Mouse (Mus musculus) stomach, embryonic 15.5 days (tissue): Measurements from ENCODE around the gene Arhgap19. TPM values are rescaled to one million over a fixed set of nuclear protein-coding genes. Genes with fewer than 3 reads are reported as not detected.

ENCODE experiments used
- ATAC-seq: fragments of 200-750 bp; cut with Nextera tagmentation; 2 replicates; pipeline ENCODE4 v1.8.0; 2017; ENCODE audit warnings: low read depth, moderate number of reproducible peaks, moderate TSS enrichment; ENCODE audit not compliant: insufficient read depth, low FRiP score
- H3K27ac ChIP-seq: fragments of 300-500 bp; sonication (generic); 2 replicates; pipeline ENCODE4 v1.5.1; 2015; ENCODE audit warnings: mild to moderate bottlenecking, inconsistent platforms
- H3K27me3 ChIP-seq: fragments of 300-500 bp; sonication (generic); replicated peaks from 2 replicates; pipeline ENCODE4 v1.6.1; 2015; ENCODE audit warnings: inconsistent platforms
- H3K36me3 ChIP-seq: fragments of 300-500 bp; sonication (generic); 2 replicates; pipeline ENCODE4 v1.6.1; 2015; ENCODE audit warnings: inconsistent platforms
- H3K4me1 ChIP-seq: fragments of 300-500 bp; sonication (generic); 2 replicates; pipeline ENCODE4 v1.6.1; 2015; ENCODE audit warnings: inconsistent platforms
- H3K4me2 ChIP-seq: fragments of 300-500 bp; sonication (generic); 2 replicates; pipeline ENCODE4 v1.6.1; 2015; ENCODE audit warnings: mild to moderate bottlenecking, inconsistent platforms
- H3K4me3 ChIP-seq: fragments of 300-500 bp; sonication (generic); replicated peaks from 2 replicates; pipeline ENCODE4 v1.5.1; 2015; ENCODE audit warnings: inconsistent platforms
- H3K9ac ChIP-seq: fragments of 300-500 bp; sonication (generic); 2 replicates; pipeline ENCODE4 v1.6.1; 2015; ENCODE audit warnings: inconsistent platforms
- H3K9me3 ChIP-seq: fragments of 300-500 bp; sonication (generic); 2 replicates; pipeline ENCODE4 v1.6.1; 2016; ENCODE audit warnings: inconsistent platforms
- WGBS: fragments of 180-500 bp; shearing (Covaris S2); methylation state at CpG from one replicate; pipeline ENCODE4 v1.1.7; 2015; 5-methylcytosine and 5-hydroxymethylcytosine counted together
- polyA plus RNA-seq: library from polyadenylated mRNA; unstranded; fragments of >200 nt; fragmentation: Nextera tagmentation; extraction: Ambion mirVana; gene quantifications from 2 replicates; pipeline ENCODE4 v1.2.1, GENCODE M21; 2015

Arhgap19 gene
- polyA plus RNA-seq, 1 experiment from 2014 or later: 19.1 TPM

GRCm38 (mm10) chr19:41796148-41796760 is 5.6 kb downstream of the Arhgap19 start:
- H3K9me3 ChIP-seq: no peaks in the 10 kb centered on the region
- no peaks in the 10 kb centered on the region for H3K36me3 ChIP-seq
- 0 out of 2 replicates have a peak overlapping the region, but pooled peaks have one; percentile 6 for H3K27ac ChIP-seq
- H3K27me3 ChIP-seq: no peaks in the 10 kb centered on the region
- peaks cover 13% of the 10 kb centered on the region for H3K4me1 ChIP-seq
- H3K4me3 ChIP-seq: no peak overlapping the region
- no peak overlapping the region for H3K9ac ChIP-seq
- WGBS: 60% methylated on average over 3 of the region's 3 CpGs
- no peak for ATAC-seq
- H3K4me2 ChIP-seq: no peak overlapping the region

DNA sequence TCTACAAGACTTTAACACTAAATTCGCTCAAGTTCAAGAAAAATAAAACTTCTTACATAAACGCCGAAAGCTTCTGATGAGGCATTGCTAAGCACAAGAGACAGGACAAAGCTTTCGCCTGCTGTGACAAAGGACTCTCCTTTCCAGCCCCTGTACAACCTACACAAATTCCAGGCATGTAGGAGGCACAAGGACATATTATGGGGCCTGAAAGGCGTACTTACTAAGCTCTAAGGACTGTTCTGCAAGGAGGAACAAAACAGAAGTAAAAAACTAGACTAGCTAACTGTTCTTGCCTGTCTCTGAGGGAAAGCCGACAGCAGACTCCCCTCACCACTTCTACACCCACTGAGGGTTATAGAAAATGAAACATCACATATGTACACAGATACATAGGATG is 6.9 kb downstream of the Arhgap19 start:
- ATAC-seq: no peak
- Histone ChIP-seq H3K27ac (no peak overlapping the region), H3K36me3 (no peaks in the 10 kb centered on the region), H3K4me1 (peaks cover 3% of the 10 kb centered on the region; the same call in 1 of the 2 replicates), H3K9me3 (no peaks in the 10 kb centered on the region), H3K9ac (no peak overlapping the region), H3K27me3 (no peaks in the 10 kb centered on the region), H3K4me3 (no peak overlapping the region), H3K4me2 (no peak overlapping the region)
- WGBS: 71% methylated on average over 6 of the region's 6 CpGs

DNA sequence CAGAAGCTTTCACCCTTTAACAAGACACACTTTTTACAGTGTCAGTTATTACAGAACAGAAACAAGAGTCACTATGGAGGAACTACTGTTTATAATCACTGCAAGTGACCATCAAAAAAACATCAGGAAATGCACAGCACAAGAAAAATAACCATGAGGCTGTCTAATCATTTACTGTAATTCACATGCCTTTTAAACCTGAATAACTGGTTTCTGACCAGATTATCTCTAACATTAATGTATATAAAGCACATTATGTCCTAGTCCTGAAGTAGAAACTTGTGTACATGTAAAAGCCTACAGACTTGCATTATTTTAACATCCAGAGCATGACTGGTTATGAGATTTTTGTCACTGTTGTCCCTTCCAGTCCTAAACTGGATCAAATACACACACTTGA is 7.8 kb downstream of the Arhgap19 start:
- Histone ChIP-seq H3K36me3 (no peaks in the 10 kb centered on the region), H3K27me3 (no peaks in the 10 kb centered on the region), H3K27ac (peak overlapping the region; percentile 53; the same call in 1 of the 2 replicates), H3K9me3 (no peaks in the 10 kb centered on the region), H3K4me3 (no peak overlapping the region), H3K9ac (no peak overlapping the region), H3K4me2 (no peak overlapping the region), H3K4me1 (peaks cover 3% of the 10 kb centered on the region; the same call in 1 of the 2 replicates)
- ATAC-seq: no peak

GRCm38 (mm10) chr19:41792934-41793486 is 8.8 kb downstream of the Arhgap19 start:
- H3K27me3 ChIP-seq: no peaks in the 10 kb centered on the region
- H3K27ac ChIP-seq: no peak overlapping the region
- no peaks in the 10 kb centered on the region for H3K36me3 ChIP-seq
- H3K4me3 ChIP-seq: no peak overlapping the region
- peaks cover 3% of the 10 kb centered on the region; the same call in 1 of the 2 replicates for H3K4me1 ChIP-seq
- no peak for ATAC-seq
- H3K9ac ChIP-seq: no peak overlapping the region
- H3K4me2 ChIP-seq: no peak overlapping the region
- 55% methylated on average over 1 of the region's 1 CpGs for WGBS
- H3K9me3 ChIP-seq: no peaks in the 10 kb centered on the region

DNA sequence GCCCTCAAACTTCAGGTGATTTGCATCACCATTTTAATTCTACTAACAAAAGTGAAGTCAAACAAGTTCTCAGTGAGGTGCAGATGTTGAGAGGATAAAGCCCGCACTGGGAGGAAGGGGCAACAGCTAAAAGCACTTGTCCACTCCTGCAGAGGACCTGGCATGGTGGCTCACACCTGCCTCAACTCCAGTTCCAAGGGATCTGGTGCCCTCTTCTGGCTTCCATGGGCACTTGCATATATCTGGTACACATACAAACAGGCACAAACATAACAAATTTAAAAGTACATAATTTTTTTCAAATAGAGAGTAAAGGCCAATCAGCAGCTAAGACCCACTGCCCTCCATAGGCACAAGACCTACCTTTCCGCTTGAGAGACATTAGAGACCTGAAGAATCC is 10.5 kb downstream of the Arhgap19 start:
- 90% methylated on average over 2 of the region's 2 CpGs for WGBS
- H3K36me3 ChIP-seq: 0 out of 2 replicates have a peak, but pooled peaks cover 3% of the 10 kb centered on the region
- no peak overlapping the region for H3K4me2 ChIP-seq
- ATAC-seq: no peak
- H3K27ac ChIP-seq: no peak overlapping the region
- peaks cover 3% of the 10 kb centered on the region; the same call in 1 of the 2 replicates for H3K4me1 ChIP-seq
- H3K9ac ChIP-seq: no peak overlapping the region
- H3K9me3 ChIP-seq: no peaks in the 10 kb centered on the region
- no peaks in the 10 kb centered on the region for H3K27me3 ChIP-seq
- H3K4me3 ChIP-seq: no peak overlapping the region

DNA sequence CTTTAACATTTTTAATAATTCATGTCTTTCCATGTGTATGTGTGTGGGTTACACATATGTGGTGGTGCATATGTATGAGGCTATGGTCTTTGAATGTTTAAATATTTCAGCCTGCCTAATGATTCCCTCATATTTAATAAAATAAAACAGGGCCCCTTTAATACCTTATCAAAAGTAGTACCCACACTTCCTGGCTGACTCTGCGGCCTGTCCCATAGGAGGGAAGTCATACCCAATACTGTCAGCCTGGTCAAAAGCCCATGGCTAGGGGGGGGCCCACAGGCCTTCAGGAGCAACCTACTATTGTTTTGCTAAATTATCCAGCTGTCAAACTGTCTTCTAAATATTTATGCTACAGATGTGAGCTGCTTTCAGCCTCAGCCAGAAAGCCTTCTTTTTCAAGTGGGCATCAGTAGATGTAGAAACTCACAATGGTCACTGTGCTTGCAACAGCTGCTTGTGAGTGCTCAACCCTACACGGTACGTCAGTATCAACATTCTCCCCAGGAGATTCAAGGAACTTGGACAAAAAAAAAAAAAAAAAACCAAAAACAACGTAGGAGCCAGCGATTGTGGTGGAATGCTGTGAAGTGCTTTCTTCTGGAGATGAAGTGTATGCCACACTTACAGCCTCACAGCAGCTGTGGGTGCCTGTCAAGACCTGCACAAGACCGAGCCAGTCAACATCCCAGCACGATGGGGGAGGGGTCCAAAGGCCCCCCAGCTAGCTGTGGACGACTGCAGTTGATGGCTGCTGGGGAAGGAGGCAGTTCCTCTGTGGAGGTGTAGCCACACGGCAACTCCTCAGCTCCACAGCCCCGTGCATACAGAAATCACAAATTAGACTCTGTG is 12.5 kb downstream of the Arhgap19 start:
- no peak for ATAC-seq
- Histone ChIP-seq H3K9me3 (no peaks in the 10 kb centered on the region), H3K4me2 (no peak overlapping the region), H3K4me3 (no peak overlapping the region), H3K27ac (no peak overlapping the region), H3K9ac (no peak overlapping the region), H3K27me3 (no peaks in the 10 kb centered on the region), H3K4me1 (0 out of 2 replicates have a peak, but pooled peaks cover 3% of the 10 kb centered on the region), H3K36me3 (peaks cover 12% of the 10 kb centered on the region; the same call in 1 of the 2 replicates)
- 51% methylated on average over 10 of the region's 10 CpGs for WGBS

DNA sequence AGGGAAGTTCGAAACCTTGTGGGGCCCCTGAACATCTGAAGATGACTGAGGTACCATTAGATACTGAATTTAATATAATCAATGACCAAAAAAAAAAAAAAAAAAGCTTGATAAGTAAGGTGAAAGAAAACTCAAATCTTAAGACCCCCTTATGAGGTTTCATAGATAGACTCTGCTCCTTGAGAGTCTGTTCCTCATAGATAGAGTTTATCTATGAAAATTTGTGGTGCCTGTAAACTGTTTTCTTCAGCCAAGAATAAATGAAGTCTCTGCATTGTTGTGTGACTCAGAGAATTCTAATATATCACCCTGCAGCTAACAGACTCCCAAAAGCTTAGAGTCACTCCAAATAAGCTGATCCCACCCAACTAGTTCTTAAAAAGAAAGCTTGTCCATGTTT is 15.0 kb downstream of the Arhgap19 start:
- Histone ChIP-seq H3K4me1 (no peaks in the 10 kb centered on the region), H3K4me2 (no peak overlapping the region), H3K9ac (no peak overlapping the region), H3K27me3 (no peaks in the 10 kb centered on the region), H3K4me3 (no peak overlapping the region), H3K27ac (no peak overlapping the region), H3K9me3 (no peaks in the 10 kb centered on the region), H3K36me3 (peaks cover 14% of the 10 kb centered on the region)
- ATAC-seq: no peak
- 92% methylated on average over 1 of the region's 1 CpGs for WGBS

- ATAC-seq: no peak
- Histone ChIP-seq H3K9ac (no peak overlapping the region), H3K4me3 (no peak overlapping the region), H3K9me3 (no peaks in the 10 kb centered on the region), H3K27ac (no peak overlapping the region), H3K27me3 (no peaks in the 10 kb centered on the region), H3K36me3 (peaks cover 37% of the 10 kb centered on the region), H3K4me1 (no peaks in the 10 kb centered on the region), H3K4me2 (no peak overlapping the region)
- 87% methylated on average over 6 of the region's 6 CpGs for WGBS
Observed at GRCm38 (mm10) chr19:41777514-41777913, 24.3 kb downstream of the Arhgap19 start.

DNA sequence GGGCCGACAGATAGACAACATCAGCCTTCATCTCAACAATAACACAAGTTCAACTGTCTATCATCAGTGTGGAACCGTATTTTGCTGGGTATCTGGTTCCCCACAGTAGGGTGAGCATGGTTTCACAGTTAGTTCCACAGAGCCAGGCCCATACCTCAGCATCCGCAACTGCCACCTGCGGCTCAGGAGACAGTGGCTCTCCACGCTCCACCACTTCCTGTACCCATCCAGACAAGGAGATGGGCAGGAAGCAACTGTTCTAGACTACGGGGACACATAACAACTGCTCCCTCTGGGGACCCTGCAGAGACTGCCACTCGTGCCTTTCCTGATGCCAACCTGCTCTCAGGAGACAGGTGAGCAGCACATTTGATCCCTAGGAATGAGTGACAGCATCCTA is 33.1 kb downstream of the Arhgap19 start:
- no peak overlapping the region for H3K9ac ChIP-seq
- WGBS: 90% methylated on average over 7 of the region's 7 CpGs
- no peak overlapping the region for H3K4me3 ChIP-seq
- no peak overlapping the region for H3K27ac ChIP-seq
- H3K27me3 ChIP-seq: no peaks in the 10 kb centered on the region
- no peaks in the 10 kb centered on the region for H3K9me3 ChIP-seq
- H3K4me1 ChIP-seq: no peaks in the 10 kb centered on the region
- ATAC-seq: no peak
- H3K36me3 ChIP-seq: peaks cover 16% of the 10 kb centered on the region
- no peak overlapping the region for H3K4me2 ChIP-seq

GRCm38 (mm10) chr19:41766628-41767027 is 35.2 kb downstream of the Arhgap19 start:
- WGBS: 71% methylated on average over 5 of the region's 5 CpGs
- H3K4me2 ChIP-seq: no peak overlapping the region
- H3K9me3 ChIP-seq: no peaks in the 10 kb centered on the region
- peaks cover 7% of the 10 kb centered on the region for H3K36me3 ChIP-seq
- no peak for ATAC-seq
- no peaks in the 10 kb centered on the region for H3K4me1 ChIP-seq
- no peaks in the 10 kb centered on the region for H3K27me3 ChIP-seq
- H3K4me3 ChIP-seq: no peak overlapping the region
- no peak overlapping the region for H3K9ac ChIP-seq
- H3K27ac ChIP-seq: no peak overlapping the region

- Histone ChIP-seq H3K27me3 (no peaks in the 10 kb centered on the region), H3K36me3 (peaks cover 6% of the 10 kb centered on the region), H3K27ac (no peak overlapping the region), H3K4me3 (no peak overlapping the region), H3K4me2 (no peak overlapping the region), H3K9ac (no peak overlapping the region), H3K4me1 (no peaks in the 10 kb centered on the region), H3K9me3 (no peaks in the 10 kb centered on the region)
- peak; percentile 58; the same call in 1 of the 2 replicates for ATAC-seq
- WGBS: 28% methylated on average over 12 of the region's 12 CpGs
Observed at GRCm38 (mm10) chr19:41763870-41764660, 37.8 kb downstream of the Arhgap19 start.
